Mouse (Mus musculus): ENCODE results near the gene Rbm18. TPM values are rescaled to one million over a fixed set of nuclear protein-coding genes. Genes with fewer than 3 reads are reported as not detected.

The Rbm18 gene
- polyA plus RNA-seq, 2 experiments from 2014 or later: 47.5 to 55.6 TPM

- no peak for ATAC-seq
Measured at GRCm38 (mm10) chr2:36104436-36104955, 32.1 kb downstream of the Rbm18 start.

DNA sequence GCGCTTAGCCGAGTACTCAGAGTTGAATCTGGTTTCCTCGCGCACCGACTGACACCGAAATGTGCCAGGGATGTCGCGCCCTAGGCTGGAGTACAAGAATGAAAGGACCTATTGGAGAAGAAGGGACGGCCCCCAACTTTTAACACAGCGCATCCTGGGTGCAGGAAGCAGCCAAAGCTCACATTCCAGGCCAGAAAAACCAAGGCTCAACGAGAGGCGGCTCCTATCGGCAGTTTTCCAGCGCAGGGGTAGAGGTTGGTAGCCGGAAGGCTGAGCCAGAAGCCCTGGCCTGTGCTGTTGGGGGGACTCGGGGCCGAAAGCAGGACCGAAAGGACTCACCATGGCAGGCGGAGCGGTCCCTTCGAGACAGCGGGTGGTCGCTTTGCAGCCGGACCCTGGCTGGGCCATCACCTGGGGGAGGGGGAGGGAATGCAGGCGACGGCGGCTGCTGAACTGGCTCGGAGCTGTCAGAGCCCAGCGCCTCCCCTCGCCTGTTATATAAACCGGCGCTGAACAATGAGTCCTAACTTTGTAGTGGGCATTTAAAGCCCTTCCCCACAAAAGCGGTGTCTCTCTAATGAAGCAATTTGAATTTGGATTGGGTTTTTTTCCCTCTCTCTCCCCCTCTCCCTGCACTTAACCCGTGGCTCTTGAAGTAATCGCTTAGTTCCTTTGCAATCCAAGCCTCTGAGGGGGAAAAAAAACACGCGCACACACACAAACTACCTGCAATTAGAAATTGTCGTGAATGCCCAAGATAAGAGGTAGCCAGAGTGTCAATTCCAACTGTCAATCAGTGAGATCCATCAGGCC is 32.8 kb downstream of the Rbm18 start:
- ATAC-seq: no peak

- no peak for ATAC-seq
Measured at GRCm38 (mm10) chr2:36103069-36103554, 33.5 kb downstream of the Rbm18 start.

DNA sequence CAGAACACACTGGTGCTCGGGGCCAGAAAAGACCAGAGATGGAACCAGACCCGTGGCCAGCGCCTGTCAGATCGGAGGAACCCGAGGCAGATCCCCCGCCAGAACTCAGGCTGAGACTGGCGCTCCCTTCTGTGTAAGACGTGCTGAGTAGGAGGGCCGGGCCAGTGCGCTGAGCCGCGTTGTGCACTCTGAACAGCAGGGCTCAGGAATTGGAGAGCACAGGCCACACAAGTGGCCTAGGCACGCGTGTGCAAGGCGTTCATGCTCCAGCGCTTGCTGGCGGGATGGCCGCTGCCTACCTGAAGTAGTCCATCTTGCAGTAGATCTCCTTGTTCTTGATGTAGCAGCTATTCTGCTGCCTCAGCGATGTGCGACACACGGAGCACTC is 34.0 kb downstream of the Rbm18 start:
- ATAC-seq: no peak

GRCm38 (mm10) chr2:36101866-36102558 is 34.6 kb downstream of the Rbm18 start:
- no peak for ATAC-seq

GRCm38 (mm10) chr2:36099739-36100138 is 36.8 kb downstream of the Rbm18 start:
- no peak for ATAC-seq

DNA sequence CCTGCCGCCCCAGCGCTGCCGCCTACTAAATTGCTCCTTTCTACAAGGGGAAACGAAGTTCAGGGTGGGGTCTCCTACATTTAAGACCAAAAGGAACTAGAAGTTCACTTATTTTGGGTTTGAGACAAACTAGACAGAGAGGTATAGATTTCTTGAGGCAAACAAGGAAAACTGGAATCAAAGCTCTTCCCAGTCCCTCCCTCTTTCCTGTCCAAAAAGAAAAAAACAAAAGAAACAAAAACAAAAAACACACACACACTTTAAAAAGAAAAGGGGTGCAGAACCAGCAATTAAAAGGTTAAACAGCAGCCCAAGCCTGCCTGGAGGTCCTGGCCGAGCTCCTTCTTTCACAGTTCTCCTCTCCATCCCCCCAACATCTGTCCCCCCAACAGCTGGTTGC is 38.6 kb downstream of the Rbm18 start:
- ATAC-seq: no peak

GRCm38 (mm10) chr2:36097129-36097815 is 39.3 kb downstream of the Rbm18 start:
- ATAC-seq: no peak

- no peak for ATAC-seq
Measured at GRCm38 (mm10) chr2:36093914-36094475, 42.6 kb downstream of the Rbm18 start.

- ATAC-seq: no peak
Measured at GRCm38 (mm10) chr2:36093301-36093700, 43.3 kb downstream of the Rbm18 start.

- no peak for ATAC-seq
Measured at GRCm38 (mm10) chr2:36092748-36093147, 43.8 kb downstream of the Rbm18 start.

DNA sequence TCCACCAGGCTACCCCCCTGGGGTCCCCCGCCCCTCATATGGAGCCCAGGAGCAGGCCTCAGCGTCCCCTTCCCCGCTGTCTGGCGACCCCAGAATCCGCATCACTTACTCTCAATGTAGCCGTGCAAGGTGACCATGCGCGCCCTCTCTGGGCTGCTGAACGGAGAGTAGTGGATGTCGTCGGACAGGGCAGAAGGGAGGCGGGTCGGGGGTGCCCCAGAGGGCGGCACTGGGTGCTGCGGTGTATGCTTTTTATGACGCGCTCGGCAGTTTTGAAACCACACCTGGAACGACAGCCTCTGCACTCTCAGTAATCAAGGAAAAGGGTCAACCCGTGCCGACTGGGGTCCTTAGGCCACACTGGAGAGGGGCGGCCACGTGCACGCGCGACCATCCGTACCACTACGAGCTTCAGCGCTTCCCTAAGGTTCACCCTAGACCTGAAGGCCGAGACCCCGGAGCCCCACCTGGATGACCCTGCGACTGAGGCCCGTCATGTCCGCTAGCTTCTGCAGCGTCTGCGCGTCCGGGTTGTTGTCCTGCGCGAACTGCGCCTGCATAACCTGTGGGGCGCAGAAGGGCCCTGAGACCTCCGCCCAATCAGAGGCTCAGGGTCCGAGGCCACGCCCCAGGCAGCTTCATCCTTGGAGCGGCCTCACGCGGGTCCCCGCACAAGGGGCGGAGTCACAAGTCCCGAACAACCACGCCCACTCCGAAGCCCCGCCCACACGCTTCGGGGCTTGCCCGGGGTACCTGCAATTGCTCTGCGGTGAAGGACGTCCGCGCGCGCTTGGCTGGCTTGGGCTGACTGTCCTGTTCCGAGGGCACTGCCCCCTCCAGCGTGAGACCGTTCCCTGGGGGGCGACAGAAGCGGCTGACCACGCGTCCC is 45.5 kb downstream of the Rbm18 start:
- ATAC-seq: no peak

GRCm38 (mm10) chr2:36089190-36089589 is 47.4 kb downstream of the Rbm18 start:
- ATAC-seq: no peak

DNA sequence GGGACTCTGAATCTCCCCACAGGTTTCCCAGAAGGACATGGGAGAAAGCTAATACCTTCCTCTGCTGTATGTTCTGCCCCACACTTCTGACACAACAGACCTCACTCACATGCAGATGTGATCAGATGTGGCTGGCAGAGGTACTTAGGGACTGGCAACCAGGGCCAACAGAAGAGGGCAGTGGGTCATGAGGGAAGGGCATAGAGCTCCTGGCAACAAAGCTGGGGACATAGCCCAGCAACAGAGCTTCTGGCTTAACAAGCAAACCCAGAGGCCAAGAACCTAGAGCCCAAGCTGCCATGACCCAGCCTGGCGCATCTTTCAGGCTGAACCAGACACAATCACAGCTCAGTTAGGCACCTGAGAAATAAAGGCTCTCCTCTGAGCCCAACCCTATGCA is 51.5 kb downstream of the Rbm18 start:
- no peak for ATAC-seq

DNA sequence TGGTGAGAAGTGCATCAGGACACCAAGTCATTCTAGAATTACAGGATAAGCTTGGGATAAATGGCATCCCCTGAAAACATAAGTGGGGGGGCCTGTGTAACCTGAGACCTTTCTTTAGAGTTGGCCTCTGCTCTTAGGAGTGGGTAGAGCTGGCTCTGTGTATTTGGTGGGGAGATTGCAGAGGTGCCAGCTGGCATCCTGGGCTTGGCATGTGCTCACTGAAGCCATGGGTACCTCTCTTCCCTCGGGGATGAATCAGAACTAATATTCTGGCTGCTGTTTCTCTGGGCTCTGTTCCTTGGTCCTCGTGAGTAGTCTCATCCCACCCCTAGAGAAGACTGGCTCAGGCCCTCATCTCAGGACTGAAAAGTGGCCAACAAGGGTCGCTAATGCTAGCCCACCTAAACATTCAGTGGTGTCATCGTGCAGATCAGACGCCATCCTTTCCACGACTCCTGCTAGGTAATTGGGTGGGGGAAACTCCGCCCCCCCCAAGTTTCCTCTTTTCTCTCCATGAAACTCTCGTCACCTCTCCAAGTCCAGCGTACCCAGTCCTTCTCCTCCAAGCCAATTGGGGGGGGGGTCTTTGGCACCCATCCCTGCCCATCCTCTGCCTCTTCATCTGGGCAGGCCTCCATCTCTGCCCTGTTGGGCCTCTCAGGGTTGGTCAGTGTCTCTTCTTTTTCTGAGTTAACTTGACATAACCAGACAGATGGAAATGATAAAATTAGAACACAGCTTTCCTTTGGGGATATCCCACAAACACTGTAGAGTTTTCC is 53.6 kb downstream of the Rbm18 start:
- ATAC-seq: no peak

GRCm38 (mm10) chr2:36081446-36081845 is 55.1 kb downstream of the Rbm18 start:
- ATAC-seq: no peak

GRCm38 (mm10) chr2:36077160-36077761 is 59.3 kb downstream of the Rbm18 start:
- no peak for ATAC-seq

- ATAC-seq: no peak
Measured at GRCm38 (mm10) chr2:36075210-36075609, 61.4 kb downstream of the Rbm18 start.

- ATAC-seq: no peak
Measured at GRCm38 (mm10) chr2:36073781-36074180, 62.8 kb downstream of the Rbm18 start.

GRCm38 (mm10) chr2:36071660-36072305 is 64.8 kb downstream of the Rbm18 start:
- ATAC-seq: no peak

All from activated CD4-positive, CD25-positive, alpha-beta regulatory T cell, adult 4 months (primary cell).